Mouse (Mus musculus) Muller cell, postnatal 12 days (primary cell): ENCODE results near the gene Zfp60.
"Not testable (repeated sequence)": the region's sequence is repeated elsewhere in the genome, so short reads cannot be mapped to it uniquely, and the experiment has no call there.

ENCODE experiments used
- DNase-seq: peaks from one replicate; pipeline ENCODE4 v3.0.0-alpha.2; 2015; ENCODE audit errors: inconsistent ontology term

Gene Zfp60

DNA sequence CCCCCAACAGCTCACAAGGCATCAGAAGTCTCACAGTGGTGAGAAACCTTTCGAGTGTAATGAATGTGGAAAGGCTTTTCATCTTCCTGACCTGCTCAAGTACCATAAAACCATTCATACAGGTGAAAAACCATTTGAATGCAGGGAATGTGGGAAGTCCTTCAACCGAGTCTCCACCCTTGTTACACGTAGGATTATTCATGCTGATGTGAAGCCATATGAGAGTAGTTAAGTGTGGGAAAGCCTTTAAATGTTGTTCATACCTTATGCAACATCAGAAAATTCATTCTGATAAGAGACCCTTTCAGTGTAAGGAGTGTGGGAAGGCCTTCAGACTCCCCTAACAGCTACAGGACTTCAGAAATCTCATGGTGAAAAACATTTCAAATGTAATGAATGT lies 62.7 kb downstream of the Zfp60 start:
- DNase-seq: not testable (repeated sequence)

DNA sequence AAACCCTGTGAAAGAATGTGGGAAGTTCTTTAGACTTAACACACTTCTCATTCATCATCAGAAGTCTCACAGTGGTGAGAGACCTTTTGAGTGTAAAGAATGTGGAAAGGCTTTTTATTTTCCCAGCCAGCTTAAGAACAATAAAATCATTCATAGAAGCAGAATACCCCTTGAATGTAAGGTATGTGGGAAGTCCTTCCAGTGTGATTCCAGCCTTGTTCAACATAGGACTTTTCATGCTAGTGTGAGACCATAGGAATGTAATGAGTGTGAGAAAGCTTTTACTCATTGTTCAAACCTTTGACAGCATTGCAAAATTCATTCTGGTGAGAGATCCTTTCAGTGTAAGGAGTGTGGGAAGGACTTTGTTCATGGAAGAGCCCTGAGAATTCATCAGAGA lies 63.4 kb downstream of the Zfp60 start:
- DNase-seq: peak; percentile 92

DNA sequence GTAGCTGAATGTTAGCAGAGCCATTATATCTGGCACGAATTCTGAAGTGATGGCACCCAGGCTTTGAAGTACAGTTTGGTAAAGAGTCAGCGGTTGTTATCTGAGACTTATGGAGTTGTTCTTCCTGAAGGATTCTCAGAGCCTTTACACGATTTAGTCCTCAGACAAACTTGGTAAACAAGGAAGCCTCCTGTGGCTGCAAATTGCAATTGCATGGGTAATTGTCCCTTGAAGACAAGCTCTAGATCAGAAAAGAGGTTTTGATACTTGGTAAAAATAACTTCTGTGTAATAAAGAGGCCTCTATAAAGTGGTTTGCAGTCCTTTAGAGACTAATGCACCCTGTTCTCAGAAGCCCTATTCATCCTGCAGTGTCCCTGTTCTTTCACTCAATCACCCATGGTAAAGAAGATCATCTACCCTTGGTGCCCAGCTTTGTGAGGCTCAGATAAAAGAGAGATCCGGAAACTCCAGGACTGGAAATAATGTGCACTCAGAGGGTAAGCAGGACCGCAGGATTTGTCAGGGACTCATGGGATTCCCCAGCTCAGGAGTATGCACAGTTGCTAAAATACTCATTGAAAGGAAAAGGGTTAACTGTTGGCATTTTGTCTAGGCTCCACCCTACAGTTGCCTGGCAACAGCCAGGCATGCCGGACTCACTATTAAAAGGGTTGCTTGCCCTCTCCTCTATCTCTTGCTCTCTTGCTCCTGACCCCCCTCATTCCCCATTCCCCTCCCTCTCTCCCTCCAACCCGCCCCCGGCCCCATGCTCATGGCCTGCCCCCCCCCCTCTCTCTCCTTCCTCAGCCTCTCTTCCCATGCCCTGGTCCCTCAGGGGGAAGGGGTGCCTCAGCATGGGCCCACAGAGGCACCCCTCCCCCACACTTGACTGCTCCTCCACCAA lies 67.0 kb downstream of the Zfp60 start:
- DNase-seq: peak; percentile 17

DNA sequence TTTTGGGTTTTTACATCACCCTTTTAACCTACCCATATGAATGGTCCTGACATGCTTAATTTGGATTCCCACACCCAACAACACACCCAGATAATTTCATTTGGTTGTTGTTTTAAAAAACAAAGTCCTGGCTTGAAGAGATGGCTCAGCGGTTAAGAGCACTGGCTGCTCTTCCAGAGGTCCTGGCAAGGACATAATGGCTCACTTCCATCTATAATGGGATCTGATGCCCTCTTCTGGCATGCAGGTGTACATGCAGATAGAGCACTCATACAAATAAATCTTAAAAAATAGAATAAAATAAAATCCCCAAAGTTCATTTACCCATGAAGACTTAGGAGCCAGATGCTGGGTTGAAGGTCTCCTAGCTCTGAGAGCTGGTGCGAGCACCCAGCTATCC lies 69.9 kb downstream of the Zfp60 start:
- peak; percentile 23 for DNase-seq

DNA sequence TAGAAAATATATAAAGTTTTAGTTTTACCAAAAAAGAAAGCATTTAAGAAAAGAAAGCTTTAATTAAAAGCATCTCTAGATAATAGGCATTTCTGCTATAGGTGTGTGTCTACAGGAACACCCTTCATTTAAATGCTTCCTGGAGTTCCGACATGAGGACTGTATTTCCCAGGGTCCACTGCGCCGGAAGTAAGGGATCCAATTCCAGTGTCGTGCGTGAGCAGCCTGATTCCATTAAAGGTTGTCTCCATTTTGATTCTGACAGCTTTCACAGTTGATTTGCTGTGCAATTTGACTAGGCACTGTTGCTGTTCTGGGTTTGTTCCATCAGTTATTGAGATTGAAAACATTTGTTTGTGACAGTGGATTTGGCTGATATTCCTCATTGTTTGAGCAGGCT lies 71.8 kb downstream of the Zfp60 start:
- no peak for DNase-seq
